Mouse (Mus musculus) ZHBTc4 (cell line): ENCODE data around the gene Gm6205.
"Not testable (repeated sequence)": the region's sequence is repeated elsewhere in the genome, so short reads cannot be mapped to it uniquely, and the experiment has no call there.

Experiments used
- DNase-seq: peaks from one replicate; pipeline ENCODE4 v3.0.0-alpha.2; 2011; ENCODE audit warnings: low read depth, low spot score

Gene Gm6205

DNA sequence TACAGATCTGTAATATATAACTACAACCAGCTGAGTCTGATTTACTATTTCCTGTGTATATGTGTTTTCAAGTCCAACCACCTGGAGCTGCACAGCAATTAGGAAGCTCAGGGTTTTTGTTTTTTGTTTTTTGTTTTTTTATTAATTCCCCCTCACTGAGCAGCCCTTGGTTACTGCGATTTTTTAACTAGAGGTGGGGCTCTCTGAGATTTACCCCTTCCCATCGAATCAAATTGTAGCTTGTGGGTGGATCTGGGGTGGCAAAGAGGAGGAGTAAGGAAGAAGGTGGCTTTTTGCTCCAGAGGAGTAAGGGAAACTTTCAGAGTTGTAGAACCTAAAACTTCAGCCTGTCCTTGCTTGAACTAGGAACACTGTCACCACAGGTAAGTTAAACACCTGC is at the start of gene Gm6205:
Gm6205 (plus strand) TSS at position 301 of the 400 bp plus-strand sequence.
- not testable (repeated sequence) for DNase-seq

DNA sequence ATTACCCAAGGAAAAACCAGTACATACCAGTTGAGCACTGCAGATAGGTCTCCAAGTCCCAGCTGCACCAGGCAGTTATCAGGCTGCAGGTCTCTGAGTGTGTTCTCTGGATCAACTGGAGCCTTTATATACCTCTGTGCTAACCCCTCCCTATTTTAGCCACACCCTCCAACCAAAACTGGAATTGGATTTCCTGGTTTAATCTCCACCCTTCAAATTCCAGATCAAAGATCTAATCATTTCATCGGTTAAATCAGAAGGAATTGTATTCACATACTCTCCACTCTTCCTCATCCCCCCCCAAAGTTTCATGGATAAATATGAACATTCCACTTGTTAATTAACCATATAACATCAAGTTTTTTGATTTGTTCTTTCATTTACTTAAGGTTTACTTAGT is 31.9 kb upstream of the Gm6205 start, which contains the start of gene Gm3147:
Gm3147 (minus strand) TSS at position 101 of the 400 bp plus-strand sequence.
- not testable (repeated sequence) for DNase-seq

DNA sequence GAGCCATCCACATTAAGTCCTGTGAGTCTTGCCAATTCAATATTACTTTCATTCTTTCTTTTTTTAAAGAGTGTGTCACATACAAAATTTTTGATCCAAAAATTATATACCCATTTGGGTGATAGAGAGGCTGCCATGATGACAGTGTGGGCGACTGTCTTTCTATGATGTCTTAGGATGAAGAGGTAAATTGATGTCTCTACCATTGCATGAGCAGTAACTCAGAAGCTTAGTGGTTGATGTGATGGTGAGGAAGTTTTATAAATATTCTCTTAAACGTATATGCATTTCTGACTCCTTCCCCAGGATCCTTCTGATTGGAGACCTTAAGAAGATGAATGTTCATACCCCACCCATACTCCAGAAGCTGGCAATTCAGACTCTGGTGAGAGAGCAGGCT is 24.5 kb upstream of the Gm6205 start, which contains the start of gene Gm6509:
Gm6509 (plus strand) TSS at position 301 of the 400 bp plus-strand sequence.
- not testable (repeated sequence) for DNase-seq
